Mouse (Mus musculus): Measurements from ENCODE around the gene Gcnt7. TPM values are rescaled to one million over a fixed set of nuclear protein-coding genes. Genes with fewer than 3 reads are reported as not detected.

Gene Gcnt7
- total RNA-seq, 2 experiments from 2014 or later, result not detected

DNA sequence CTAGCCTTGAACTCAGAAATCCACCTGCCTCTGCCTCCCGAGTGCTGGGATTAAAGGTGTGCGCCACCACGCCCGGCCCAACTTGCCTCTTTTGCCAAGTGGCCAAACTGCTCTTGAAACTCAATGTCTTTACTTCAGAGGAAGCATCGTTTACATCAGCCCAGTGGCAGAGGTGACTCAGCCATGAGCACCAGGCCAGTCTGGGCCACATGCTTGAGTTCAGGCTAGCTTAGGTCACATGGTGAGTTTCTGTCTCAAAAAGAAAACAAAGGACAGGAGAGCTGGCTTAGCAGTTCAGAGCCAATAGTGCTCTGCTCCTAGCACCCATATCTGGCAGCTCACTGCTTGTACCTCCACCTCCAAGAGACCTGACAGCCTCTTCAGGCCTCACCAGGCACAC is 8.8 kb upstream of the Gcnt7 start:
- DNase-seq, result no peak
- intact Hi-C loops (cut with DNase I; ENCODE audit: low total_unique reads), result no loop called here

DNA sequence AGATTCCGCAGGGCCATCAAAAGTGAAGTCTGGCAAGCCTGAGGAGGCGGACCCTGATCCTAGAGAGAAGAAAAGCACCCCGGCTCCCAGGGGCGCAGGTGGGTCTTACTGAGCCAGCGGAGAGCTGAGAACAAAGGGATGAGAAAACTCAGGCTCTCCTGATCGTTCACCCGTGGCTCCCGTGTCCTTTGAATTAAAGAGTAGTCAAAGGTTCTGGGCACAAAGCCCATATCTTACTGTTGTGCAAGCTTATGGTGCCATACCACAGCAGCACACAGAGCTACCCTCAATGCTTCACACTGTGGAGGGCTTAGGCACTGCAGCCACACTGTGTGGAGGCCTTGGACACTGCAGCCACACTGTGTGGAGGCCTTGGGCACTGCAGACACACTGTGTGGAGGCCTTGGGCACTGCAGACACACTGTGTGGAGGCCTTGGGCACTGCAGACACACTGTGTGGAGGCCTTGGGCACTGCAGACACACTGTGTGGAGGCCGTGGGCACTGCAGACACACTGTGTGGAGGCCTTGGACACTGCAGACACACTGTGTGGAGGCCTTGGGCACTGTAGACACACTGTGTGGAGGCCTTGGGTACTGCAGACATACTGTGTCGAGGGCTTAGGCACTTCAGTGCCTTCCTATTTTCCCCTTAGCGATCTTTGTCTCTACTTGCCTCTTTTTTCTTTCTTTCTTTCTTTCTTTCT is 8.2 kb upstream of the Gcnt7 start:
- no peak for DNase-seq

DNA sequence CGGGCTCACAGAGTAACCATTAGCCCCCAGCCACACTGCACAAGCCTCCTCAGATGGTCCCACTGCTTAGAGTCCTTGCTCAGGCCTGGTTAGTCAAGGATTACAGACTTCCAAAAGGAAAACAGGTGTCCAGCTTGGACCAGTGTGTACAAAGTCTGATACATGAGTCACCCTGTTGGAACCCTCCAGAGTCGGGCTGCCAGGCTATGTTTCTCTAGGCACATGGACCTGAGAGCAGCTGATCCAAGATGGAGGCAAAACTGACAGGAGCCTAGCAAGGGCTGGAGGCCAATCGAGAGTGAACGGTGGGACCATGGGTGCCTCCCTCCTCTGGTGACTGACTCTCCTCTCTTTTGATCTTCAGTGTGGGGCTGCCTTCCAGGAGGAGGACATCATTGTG is 4.4 kb upstream of the Gcnt7 start:
- intact Hi-C loops (cut with DNase I; ENCODE audit: low total_unique reads), result no loop called here
- DNase-seq, result no peak

More for the DNA sequence above, 8.2 kb upstream of the Gcnt7 start:
- intact Hi-C loops (cut with DNase I; ENCODE audit: low total_unique reads), result no loop called here

DNA sequence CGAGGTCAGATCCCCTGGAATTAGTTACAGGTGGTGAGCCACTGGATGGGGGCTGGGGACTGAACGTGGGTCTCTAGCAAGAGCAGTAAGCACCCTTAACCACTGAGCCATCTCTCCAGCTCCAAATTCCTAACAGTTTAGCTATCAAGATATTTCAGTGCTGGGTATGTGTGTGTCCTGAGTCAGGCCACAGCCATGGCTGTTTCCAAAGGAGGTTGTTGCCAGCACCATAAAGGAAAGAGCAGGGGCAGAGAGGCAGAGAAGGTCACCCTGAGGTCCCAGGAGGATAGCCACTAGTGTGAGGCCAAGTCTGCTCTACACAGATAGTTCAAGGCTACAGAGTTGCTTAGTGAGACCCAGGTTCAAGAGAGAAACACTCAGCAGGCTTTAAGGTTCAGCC is 2.3 kb upstream of the Gcnt7 start:
- intact Hi-C loops (cut with DNase I; ENCODE audit: low total_unique reads), result no loop called here
- DNase-seq, result no peak

DNA sequence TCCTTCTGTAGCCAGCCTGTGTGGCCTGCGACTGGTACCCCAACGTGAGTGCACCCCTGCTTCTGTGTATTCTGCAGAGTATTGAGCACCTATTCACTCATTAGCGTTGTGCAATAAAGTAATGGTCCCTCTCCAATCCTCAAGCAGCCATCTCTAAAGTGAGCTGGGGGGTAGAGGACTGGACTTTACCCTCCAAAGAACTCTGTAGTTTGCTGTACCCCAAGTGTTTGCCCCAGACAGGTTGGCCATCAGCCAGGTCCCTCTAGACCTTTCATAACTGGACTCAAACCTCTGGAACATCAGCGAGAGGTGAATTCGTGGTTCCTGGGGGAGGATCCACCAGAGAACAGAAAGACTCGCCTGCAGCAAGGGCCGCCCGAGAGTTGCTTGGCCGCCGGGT is 5.9 kb downstream of the Gcnt7 start:
- DNase-seq, result no peak
- intact Hi-C loops (cut with DNase I; ENCODE audit: low total_unique reads), result no loop called here

DNA sequence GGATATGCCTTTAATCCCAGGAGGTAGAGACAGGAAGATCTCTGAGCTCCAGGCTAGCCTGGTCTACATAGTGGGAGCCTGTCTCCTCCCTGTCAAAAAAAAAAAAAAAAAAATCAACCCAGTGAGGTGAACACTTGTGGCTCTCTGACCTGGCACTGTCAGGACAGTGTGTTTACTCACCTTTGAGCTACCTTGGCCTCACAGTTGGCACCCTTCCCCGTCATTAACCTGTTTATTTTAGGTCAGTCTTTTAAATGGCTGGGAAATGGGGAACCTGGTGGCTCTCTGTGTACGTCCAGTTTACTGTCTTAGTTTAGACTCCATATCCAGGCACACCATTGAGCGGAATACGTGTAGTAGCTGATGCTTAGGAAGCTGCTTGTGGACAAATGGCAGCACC is 6.4 kb downstream of the Gcnt7 start:
- intact Hi-C loops (cut with DNase I; ENCODE audit: low total_unique reads), result no loop called here
- DNase-seq, result no peak

DNA sequence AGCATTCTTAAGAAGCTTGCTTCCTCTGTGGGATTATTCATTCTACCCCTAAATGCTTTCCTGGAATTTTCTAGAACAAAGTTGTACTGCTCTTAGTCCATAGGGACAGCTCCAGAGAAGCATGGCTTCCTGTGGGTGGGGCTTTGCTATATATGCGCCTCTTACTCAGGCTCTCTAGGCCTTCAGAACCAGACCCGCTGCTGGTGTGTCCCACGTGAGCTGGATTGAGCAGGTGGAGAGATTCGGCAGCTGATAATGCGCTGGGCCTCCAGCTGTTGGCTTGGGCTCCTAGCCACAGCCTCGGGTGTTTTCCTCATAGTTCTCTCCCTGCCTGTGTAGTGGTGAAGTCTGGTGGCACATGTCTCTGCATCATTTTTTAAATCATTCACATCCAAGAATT is 7.8 kb downstream of the Gcnt7 start:
- peak; percentile 25 for DNase-seq
- intact Hi-C loops (cut with DNase I; ENCODE audit: low total_unique reads), result no loop called here

DNA sequence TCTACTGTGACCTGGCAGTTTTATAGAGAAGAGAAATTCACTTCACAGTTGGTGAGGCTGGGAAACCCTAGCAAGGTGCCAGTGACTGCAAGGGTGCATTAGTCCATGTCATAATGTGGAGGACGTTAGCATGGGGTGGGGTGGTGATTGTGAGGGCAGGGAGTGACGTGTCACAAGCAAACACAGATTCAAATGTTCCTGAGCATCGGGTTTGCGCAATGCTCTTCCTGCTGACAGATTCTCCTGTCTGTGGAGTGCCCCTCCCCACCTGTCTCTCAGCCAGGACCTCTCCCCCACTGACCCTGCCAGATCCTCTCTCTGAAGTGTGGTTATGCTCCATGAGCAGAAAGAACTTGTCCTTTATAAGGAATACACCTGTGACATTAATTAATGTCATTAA is 10.1 kb downstream of the Gcnt7 start:
- intact Hi-C loops (cut with DNase I; ENCODE audit: low total_unique reads), result no loop called here
- no peak for DNase-seq

DNA sequence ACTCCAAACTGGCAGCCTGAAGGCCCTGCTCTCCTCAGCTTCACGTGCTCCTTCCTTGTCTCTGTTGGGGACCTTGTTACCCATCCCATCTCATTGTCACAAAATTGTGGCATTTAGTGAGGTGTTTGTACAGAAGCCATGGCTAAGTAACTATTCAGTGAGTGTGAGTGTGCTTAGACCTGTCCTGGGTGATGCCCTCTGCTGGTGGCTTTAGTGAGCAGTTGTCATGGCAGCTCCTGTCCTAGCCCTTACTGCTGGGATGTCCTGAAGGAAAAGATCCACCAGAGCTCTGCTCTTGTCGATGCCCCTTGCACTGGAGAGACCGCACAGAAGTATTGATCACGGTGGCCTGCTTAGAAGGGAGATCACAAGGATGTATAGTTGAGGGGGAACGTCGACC is 11.1 kb downstream of the Gcnt7 start:
- no peak for DNase-seq
- intact Hi-C loops (cut with DNase I; ENCODE audit: low total_unique reads), result no loop called here

DNA sequence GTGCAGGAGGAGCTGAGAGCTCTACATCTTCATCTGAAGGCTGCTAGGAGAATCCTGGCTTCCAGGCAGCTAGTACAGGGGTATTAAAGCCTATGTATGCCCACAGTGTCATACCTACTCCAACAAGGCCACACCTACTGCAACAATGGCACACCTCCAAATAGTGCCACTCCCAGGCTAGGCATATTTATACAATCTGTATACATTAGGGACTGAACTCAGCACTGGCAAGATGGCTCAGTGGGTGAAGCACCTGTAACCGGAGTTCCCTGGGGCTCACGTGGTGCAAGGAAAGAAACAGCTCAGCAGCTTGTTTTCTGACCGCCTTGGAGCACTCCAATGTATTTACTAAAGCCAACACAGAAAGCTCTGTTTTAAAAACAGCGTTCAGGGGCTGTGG is 12.8 kb downstream of the Gcnt7 start:
- no peak for DNase-seq
- intact Hi-C loops (cut with DNase I; ENCODE audit: low total_unique reads), result no loop called here

DNA sequence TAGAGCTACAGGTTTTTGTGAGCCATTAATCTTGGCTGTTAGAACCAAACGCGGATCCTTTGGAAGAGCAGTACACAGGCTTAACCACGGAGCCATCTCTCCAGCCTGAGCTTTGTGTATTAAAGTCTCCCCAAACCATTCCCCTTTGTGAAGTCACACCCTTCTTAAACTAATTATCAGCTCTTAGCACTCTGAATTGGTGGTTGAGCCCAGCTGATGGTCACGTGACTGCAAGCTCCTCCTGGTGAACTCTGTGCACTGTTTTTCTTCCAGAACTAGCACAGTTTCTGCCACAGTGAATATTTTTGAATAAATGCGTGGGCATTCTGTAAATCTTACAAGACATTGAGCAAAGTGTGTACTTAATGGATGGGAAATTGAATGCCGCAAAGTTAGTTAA is 17.2 kb downstream of the Gcnt7 start:
- intact Hi-C loops (cut with DNase I; ENCODE audit: low total_unique reads), result no loop called here
- DNase-seq, result no peak

DNA sequence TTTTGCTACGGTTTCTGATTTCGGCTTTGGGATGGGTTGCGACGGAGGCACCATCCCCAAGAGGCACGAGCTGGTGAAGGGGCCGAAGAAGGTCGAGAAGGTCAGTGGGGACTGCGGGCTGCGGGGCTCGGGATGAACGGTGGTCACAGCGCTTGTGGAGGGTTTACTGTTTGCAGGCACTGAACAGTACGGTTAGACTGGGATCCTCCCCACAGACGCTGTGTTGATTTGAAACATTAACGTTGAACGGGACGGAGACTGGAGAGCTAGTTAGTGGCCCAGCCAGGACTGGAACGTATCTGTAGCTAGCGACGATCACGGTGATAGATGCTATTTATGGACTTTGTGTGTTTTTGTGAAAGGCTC is 17.8 kb downstream of the Gcnt7 start:
- intact Hi-C loops (cut with DNase I; ENCODE audit: low total_unique reads), result no loop called here
- no peak for DNase-seq

DNA sequence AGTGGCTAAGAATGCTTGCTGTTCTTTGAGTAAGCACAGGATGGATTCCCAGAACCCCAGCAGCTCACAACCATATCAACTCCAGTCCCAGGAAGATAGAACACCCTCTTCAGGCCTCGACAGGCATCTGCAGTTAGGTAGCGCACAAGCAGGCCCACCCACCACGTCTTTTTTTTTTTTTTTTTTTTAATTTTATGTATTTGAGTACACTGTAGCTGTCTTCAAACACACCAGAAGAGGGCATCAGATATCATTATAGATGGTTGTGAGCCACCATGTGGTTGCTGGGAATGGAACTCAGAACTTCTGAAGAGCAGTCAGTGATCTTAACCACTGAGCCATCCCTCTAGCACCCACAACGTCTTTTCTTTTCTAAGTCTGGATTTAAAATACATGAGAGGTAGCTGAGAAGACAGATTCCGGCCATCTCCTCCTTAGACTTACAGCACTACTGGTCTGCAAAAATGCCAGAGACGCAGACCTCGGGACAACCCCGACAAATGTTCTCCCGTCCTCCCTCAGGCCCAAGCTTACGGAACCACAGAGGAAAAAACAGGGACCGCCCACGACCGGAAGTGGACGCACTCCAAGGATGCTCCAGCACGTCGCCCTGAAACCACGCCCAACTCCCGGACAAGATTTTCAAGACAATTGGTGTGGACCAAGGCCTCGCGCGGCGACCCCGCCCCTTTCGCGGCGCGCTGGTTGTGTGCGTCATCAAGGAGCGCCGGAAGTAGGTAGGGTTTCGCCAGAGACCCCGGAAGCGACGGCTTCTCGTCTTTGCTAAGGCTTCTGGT is 18.4 kb downstream of the Gcnt7 start, which contains the start of gene Rtf2:
Gene Rtf2 (plus strand): TSS at position 714 of the 797 bp plus-strand sequence.
- intact Hi-C loops (cut with DNase I; ENCODE audit: low total_unique reads), result no loop called here
- DNase-seq, result peak; percentile 99

DNA sequence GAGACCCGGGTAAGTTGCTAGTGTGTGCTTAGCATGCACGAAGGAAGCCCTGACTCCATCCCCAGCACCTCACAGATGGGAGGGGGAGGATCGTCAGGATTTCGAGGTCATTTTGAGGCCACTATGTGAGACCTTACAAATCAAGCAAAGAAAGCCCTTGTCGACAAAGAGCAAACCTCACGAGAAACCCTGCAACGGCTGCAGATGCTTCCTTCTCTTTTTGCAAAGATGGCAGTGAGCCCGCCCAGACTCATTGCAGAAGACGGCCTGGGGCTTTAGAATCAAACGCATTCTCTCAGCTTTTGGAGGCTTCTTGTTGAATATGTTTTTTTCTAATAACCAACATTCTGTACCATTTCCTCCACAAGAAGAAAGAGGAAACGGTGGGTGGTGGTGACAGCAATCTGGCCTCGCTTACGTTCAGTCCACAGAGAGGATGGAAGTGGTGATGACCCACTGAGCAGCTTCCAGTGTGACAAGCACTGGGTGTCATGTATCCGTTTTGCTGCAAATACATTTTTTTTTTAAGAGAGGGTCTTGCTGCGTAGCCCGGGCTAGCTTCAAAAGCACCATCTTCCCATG is 20.9 kb downstream of the Gcnt7 start:
- intact Hi-C loops (cut with DNase I; ENCODE audit: low total_unique reads), result no loop called here
- DNase-seq, result no peak

DNA sequence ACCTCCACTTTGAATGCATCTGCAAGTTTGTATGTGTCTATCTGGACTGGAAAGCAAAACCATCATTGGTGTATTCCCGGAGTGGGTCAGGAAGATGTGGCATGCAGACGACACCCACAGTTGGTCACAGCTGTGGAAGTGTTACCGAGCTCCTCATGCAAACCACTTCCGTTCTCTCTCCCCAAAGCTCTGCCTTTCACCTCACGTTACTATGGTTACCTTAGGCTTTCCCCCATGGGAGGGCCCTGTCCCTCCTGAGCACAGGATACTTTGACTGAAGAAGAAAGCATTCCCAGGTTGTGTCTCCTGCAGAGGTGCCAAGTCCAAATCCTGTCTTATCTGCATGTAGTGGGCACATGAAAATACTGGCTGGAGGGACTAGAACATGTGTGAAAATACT is 24.6 kb downstream of the Gcnt7 start:
- no peak for DNase-seq
- intact Hi-C loops (cut with DNase I; ENCODE audit: low total_unique reads), result no loop called here

DNA sequence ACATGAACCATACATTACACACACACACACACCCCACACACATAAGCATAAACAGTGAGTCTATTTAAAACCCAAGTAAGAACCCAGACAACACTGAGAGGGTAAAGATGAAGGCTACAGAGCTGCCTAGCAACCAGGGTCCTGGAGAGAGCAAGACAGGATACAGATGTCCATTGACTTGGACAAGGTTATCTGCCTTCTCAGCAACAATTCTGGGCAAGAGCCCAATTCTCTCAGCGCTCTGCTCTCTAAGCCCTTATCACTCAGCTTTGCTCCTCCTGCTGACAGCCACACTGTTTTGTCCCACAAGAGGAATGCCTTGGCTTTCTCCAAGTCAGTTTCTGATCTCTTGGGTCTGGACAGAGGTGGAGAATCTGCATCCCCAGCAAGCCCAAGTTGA is 27.8 kb downstream of the Gcnt7 start:
- no peak for DNase-seq
- intact Hi-C loops (cut with DNase I; ENCODE audit: low total_unique reads), result no loop called here

DNA sequence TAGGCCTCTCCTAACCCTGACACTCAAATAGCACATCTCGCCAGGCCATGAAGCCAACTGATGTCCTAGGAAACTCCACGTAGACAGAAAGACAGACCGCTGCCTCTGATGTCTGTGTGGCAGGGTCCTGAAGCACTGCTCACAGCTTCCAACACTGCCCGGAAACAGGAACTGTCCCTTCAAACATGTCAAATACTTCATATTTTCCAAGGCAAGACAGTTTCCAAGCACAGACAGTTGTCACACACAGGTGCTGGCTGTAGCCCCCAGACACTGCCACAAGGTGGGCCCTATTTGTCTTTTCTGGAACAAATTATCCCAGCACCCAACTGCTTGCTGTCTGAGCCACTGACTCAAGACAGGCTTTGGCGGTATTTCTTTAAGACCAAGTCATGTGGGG is 40.2 kb downstream of the Gcnt7 start:
- intact Hi-C loops (cut with DNase I; ENCODE audit: low total_unique reads), result no loop called here
- no peak for DNase-seq

DNA sequence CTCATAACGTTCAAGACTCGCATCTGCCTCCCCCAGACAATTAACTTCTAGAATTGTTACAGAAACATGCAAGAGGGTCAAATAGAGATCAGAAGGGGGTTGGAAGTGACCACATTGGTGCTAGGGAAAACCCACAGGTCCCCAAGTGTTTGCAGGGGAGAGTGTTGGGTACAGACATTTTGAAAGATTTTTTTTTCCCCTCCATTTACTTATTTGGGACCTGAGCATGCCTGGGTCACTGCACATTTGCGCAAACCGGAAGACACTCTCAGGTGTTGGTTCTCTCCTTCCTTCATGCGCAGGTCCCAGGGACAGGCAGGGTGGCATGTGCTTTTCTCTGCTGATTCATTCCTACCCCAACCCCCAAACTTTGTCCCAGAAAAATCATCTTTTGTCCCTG is 41.5 kb downstream of the Gcnt7 start:
- DNase-seq, result no peak
- intact Hi-C loops (cut with DNase I; ENCODE audit: low total_unique reads), result no loop called here

DNA sequence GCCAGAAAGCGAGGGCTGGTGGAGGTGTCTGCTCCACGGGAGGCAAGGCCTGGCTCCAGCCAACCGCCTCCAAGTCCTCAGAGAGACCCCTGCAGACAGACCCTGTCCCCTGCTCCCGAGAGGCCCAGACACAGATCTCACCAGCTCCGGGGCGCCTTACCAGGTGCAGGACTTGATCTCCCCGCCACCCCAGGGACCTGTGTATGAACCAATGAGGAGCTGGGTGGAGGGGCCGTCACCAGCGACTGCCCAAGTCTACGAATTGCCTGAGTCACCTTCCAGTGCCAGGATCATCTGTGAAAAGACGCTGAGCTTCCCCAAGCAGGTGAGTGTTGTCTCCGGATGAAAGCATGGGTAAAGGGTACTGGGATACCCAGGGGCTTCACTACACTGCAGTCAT is 42.2 kb downstream of the Gcnt7 start:
- no peak for DNase-seq
- intact Hi-C loops (cut with DNase I; ENCODE audit: low total_unique reads), result no loop called here

DNA sequence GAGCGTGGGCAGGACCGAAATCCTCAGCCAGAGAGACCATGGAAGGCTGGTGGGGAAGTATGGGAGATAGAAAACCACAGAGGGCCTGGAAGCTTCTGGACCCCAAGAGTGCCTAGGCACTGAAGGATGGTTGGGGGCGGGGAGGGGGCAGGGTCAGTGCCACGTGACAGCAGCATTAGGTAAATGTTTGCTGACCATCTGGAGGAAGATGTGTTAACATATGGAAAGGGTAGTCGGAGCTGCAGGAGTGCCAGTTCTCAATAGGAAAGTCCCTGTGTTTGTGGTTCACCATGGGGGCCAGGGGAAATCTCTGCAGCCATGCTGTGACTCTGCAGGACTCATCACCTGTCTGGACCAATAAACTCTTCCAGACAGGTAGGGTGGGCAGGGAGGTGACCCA is 44.5 kb downstream of the Gcnt7 start:
- intact Hi-C loops (cut with DNase I; ENCODE audit: low total_unique reads), result no loop called here
- DNase-seq, result no peak

DNA sequence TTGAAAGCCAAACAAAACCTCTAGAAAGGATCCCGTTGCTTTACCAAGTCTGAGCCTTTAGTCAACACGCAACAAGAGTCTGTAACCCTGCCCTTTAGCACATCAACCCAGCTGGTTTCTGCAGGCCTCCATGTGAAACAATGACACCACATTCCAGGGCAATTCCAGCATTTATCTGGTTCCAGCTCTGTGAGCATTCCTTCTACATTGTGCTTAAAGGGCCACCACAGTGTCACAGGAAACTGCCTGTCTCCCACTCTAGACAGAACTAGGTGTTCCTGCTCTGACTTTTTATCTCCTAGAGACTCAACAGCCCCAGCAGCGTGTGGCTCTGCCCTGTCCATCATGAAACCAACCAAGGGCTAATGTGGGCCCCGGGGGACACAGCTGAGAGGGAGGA is 45.1 kb downstream of the Gcnt7 start:
- DNase-seq, result no peak
- intact Hi-C loops (cut with DNase I; ENCODE audit: low total_unique reads), result no loop called here

All from gastrocnemius, postnatal 14 days (tissue).